In the genomic region with DNA sequence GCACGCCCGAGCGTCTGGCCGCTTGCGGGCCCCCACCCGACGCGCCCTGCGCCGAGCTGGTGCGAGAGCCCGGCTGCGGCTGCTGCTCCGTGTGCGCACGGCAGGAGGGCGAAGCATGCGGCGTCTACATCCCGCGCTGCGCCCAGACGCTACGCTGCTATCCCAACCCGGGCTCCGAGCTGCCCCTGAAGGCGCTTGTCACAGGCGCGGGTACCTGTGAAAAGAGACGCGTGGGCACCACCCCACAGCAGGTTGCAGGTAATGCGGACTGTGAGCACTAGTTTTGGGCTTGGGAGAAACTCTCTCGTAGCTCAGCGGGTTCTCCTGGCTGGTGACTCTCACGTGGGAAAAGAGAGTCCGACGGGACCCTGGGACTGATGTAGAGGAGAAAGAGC, we compare ENCODE assay signal across 8 mouse cellular contexts. TPM values are rescaled to one million over a fixed set of nuclear protein-coding genes. Genes with fewer than 3 reads are reported as not detected.
DNase-seq lines count a peak whose midpoint lies in the region; ATAC-seq and TF ChIP-seq lines count a peak whose summit lies in the region.

No protein-coding gene starts in this region.

- H3K9me3 ChIP-seq in forebrain, embryonic 13.5 days (replicated peaks), result no peaks in the 10 kb centered on the region
- H3K9me3 ChIP-seq in limb, embryonic 13.5 days, result no peaks in the 10 kb centered on the region
- H3K9me3 ChIP-seq in stomach, embryonic 14.5 days (ENCODE audit: control insufficient read depth, low read depth, low read length), result no peaks in the 10 kb centered on the region

- 0% methylated on average over 33 of the region's 37 CpGs for WGBS in forebrain, embryonic 13.5 days
- WGBS in limb, embryonic 13.5 days, result under 1% methylated on average over 37 of the region's 37 CpGs
- WGBS in stomach, embryonic 14.5 days, result under 1% methylated on average over 37 of the region's 37 CpGs

- TF ChIP-seq POLR2A in cortical plate, adult 2 months (IDR thresholded peaks at IDR 0.05; ENCODE audit: extremely low read depth, insufficient read depth, low read length), result no peak

- no peak for TF ChIP-seq CTCF in left cerebral cortex, adult 2 months (IDR thresholded peaks at IDR 0.05)
- no peak for TF ChIP-seq CTCF in cortical plate, adult 2 months (IDR thresholded peaks at IDR 0.05; ENCODE audit: extremely low read depth, insufficient read depth, low read length)

- no peaks in the 10 kb centered on the region for H3K27me3 ChIP-seq in forebrain, embryonic 13.5 days
- H3K27me3 ChIP-seq in limb, embryonic 13.5 days, result no peaks in the 10 kb centered on the region
- no peaks in the 10 kb centered on the region for H3K27me3 ChIP-seq in stomach, embryonic 14.5 days (ENCODE audit: control insufficient read depth, insufficient read depth, low read length)

- 0 out of 2 replicates have a peak overlapping the region, but pooled peaks have one; percentile 24 for H3K27ac ChIP-seq in left cerebral cortex, adult 2 months
- no peak overlapping the region for H3K27ac ChIP-seq in cortical plate, adult 2 months (ENCODE audit: insufficient read depth, low read length)
- H3K27ac ChIP-seq in forebrain, embryonic 13.5 days, result peak overlapping the region; percentile 88
- peak overlapping the region; percentile 74; the same call in 1 of the 2 replicates for H3K27ac ChIP-seq in limb, embryonic 13.5 days
- H3K27ac ChIP-seq in stomach, embryonic 14.5 days (ENCODE audit: low read length), result peak overlapping the region; percentile 88

- H3K4me1 ChIP-seq in cortical plate, adult 2 months (ENCODE audit: control insufficient read depth, insufficient read depth, low read length), result no peaks in the 10 kb centered on the region
- peaks cover 37% of the 10 kb centered on the region for H3K4me1 ChIP-seq in forebrain, embryonic 13.5 days
- H3K4me1 ChIP-seq in limb, embryonic 13.5 days, result peaks cover 38% of the 10 kb centered on the region
- H3K4me1 ChIP-seq in stomach, embryonic 14.5 days (ENCODE audit: control insufficient read depth, insufficient read depth, low read length), result peaks cover 22% of the 10 kb centered on the region

- peak overlapping the region; percentile 76 for H3K4me2 ChIP-seq in forebrain, embryonic 13.5 days
- peak overlapping the region; percentile 98 for H3K4me2 ChIP-seq in limb, embryonic 13.5 days (replicated peaks)
- peak overlapping the region; percentile 94 for H3K4me2 ChIP-seq in stomach, embryonic 14.5 days (replicated peaks; ENCODE audit: low read depth, low read length)

- peak; percentile 28 to 30 for DNase-seq in left cerebral cortex, adult 2 months (ENCODE audit: extremely low spot score in 1 of 2, low spot score in 2 of 2)
- DNase-seq in left cerebral cortex, postnatal 4 days, result no peak
- DNase-seq in layer of hippocampus, adult 8-10 months (ENCODE audit: low spot score in 2 of 2), result no peak
- no peak for DNase-seq in layer of hippocampus, postnatal 10 days (ENCODE audit: low spot score in 2 of 2)

- ATAC-seq in forebrain, embryonic 13.5 days, result peak; percentile 72
- peak; percentile 39 for ATAC-seq in limb, embryonic 13.5 days (ENCODE audit: low FRiP score, low read depth)
- peak; percentile 31; the same call in 1 of the 2 replicates for ATAC-seq in stomach, embryonic 14.5 days (ENCODE audit: insufficient number of reproducible peaks, insufficient read depth, low FRiP score, low read depth)

- intact Hi-C loops in left cerebral cortex, adult 2 months (cut with DNase I), result loop anchor here (2.0 to 10.0 kb wide), 3 partner anchors 30 to 110 kb away; a partner anchor contains a TSS
- intact Hi-C loops in left cerebral cortex, postnatal 4 days (cut with DNase I), result no loop called here

- H3K36me3 ChIP-seq in forebrain, embryonic 13.5 days (ENCODE audit: poor library complexity, severe bottlenecking), result peaks cover 7% of the 10 kb centered on the region; the same call in 1 of the 2 replicates
- H3K36me3 ChIP-seq in limb, embryonic 13.5 days, result no peaks in the 10 kb centered on the region
- H3K36me3 ChIP-seq in stomach, embryonic 14.5 days (ENCODE audit: control insufficient read depth, insufficient read depth, low read length), result no peaks in the 10 kb centered on the region

- peak overlapping the region; percentile 50 for H3K4me3 ChIP-seq in left cerebral cortex, adult 2 months
- H3K4me3 ChIP-seq in cortical plate, adult 2 months (ENCODE audit: insufficient read depth, low read length), result peak overlapping the region; percentile 15
- H3K4me3 ChIP-seq in forebrain, embryonic 13.5 days, result peak overlapping the region; percentile 75
- peak overlapping the region; percentile 80 for H3K4me3 ChIP-seq in limb, embryonic 13.5 days
- H3K4me3 ChIP-seq in stomach, embryonic 14.5 days (ENCODE audit: low read depth, low read length), result peak overlapping the region; percentile 79

- peak overlapping the region; percentile 90 for H3K9ac ChIP-seq in forebrain, embryonic 13.5 days
- H3K9ac ChIP-seq in limb, embryonic 13.5 days, result peak overlapping the region; percentile 81
- H3K9ac ChIP-seq in stomach, embryonic 14.5 days (replicated peaks; ENCODE audit: low read depth, low read length), result peak overlapping the region; percentile 68

RNA-seq across cellular contexts. Expression of a gene that starts 0.4 kb away (rescaled TPM):
- 10 to 100 TPM; 71.2 to 74.0 TPM for total RNA-seq in left cerebral cortex, adult 2 months (2021)
- 100 to 1,000 TPM; 157 to 158 TPM for total RNA-seq in left cerebral cortex, postnatal 4 days (2021)
- 63.0 and 76.3 TPM in 2 replicates for polyA plus RNA-seq in cortical plate, adult 2 months (2012; rRNA removed)
- polyA plus RNA-seq in forebrain, embryonic 13.5 days (2015; fragmentation: Nextera tagmentation; extraction: Ambion mirVana), result 319 and 349 TPM in 2 replicates
- polyA plus RNA-seq in limb, embryonic 13.5 days (2015; fragmentation: Nextera tagmentation; extraction: Ambion mirVana), result 344 and 367 TPM in 2 replicates
- polyA plus RNA-seq in stomach, embryonic 14.5 days (2014; fragmentation: Nextera tagmentation; extraction: Ambion mirVana), result 631 and 633 TPM in 2 replicates
- 10 to 100 TPM; 36.7 to 56.7 (median 47.3) TPM for total RNA-seq in layer of hippocampus, adult 8-10 months (2022)
- 100 to 1,000 TPM; 106 to 129 TPM for total RNA-seq in layer of hippocampus, postnatal 10 days (2021)

RNA-seq across cellular contexts. Expression of a gene that starts 50.0 kb away (rescaled TPM):
- total RNA-seq in left cerebral cortex, adult 2 months (2021), result 10 to 100 TPM; 42.7 to 51.6 TPM
- total RNA-seq in left cerebral cortex, postnatal 4 days (2021), result 100 to 1,000 TPM; 114 to 119 TPM
- polyA plus RNA-seq in cortical plate, adult 2 months (2012; rRNA removed), result 60.2 and 64.2 TPM in 2 replicates
- 20.9 and 30.9 TPM in 2 replicates for polyA plus RNA-seq in forebrain, embryonic 13.5 days (2015; fragmentation: Nextera tagmentation; extraction: Ambion mirVana)
- 129 and 140 TPM in 2 replicates for polyA plus RNA-seq in limb, embryonic 13.5 days (2015; fragmentation: Nextera tagmentation; extraction: Ambion mirVana)
- 126 and 127 TPM in 2 replicates for polyA plus RNA-seq in stomach, embryonic 14.5 days (2014; fragmentation: Nextera tagmentation; extraction: Ambion mirVana)
- total RNA-seq in layer of hippocampus, adult 8-10 months (2022), result 100 to 1,000 TPM in 2 of 4 experiments, 10 to 100 TPM in 2; 81.6 to 154 (median 113) TPM
- total RNA-seq in layer of hippocampus, postnatal 10 days (2021), result 10 to 100 TPM; 76.0 to 83.6 TPM

Comparison
In these comparisons a context has a peak if more than half of its experiments do, and no peak if none do; other contexts are left out.
1. DNase-seq: peak in left cerebral cortex, adult 2 months (2 of 2); none in left cerebral cortex, postnatal 4 days (single experiment), layer of hippocampus, adult 8-10 months (0 of 2) and layer of hippocampus, postnatal 10 days (0 of 2).
2. H3K4me3 ChIP-seq: peak in every context shown above with its lines; median percentile 80 in limb, embryonic 13.5 days; 79 in stomach, embryonic 14.5 days; 75 in forebrain, embryonic 13.5 days; 50 in left cerebral cortex, adult 2 months; 15 in cortical plate, adult 2 months.
3. Peak in every context shown above with its lines, with median percentiles within 50 percentile points of each other: ATAC-seq, H3K4me2 ChIP-seq and H3K9ac ChIP-seq.